Mouse (Mus musculus) heart, adult 10 weeks (tissue): ENCODE data around the gene Dapk3. TPM values are rescaled to one million over a fixed set of nuclear protein-coding genes. Genes with fewer than 3 reads are reported as not detected.

Experiments used
- polyA plus RNA-seq: library from polyadenylated mRNA; stranded (reverse); fragments of 350-450 nt; fragmentation: Illumina TruSeq; extraction: RNeasy Lipid Tissue Mini Kit (QIAGEN cat#74804); gene quantifications from one replicate; pipeline ENCODE4 v1.2.3, GENCODE M21; 2014; ENCODE audit warnings: low read depth, low replicate concordance

Dapk3 gene
- polyA plus RNA-seq: 33.0 TPM

DNA sequence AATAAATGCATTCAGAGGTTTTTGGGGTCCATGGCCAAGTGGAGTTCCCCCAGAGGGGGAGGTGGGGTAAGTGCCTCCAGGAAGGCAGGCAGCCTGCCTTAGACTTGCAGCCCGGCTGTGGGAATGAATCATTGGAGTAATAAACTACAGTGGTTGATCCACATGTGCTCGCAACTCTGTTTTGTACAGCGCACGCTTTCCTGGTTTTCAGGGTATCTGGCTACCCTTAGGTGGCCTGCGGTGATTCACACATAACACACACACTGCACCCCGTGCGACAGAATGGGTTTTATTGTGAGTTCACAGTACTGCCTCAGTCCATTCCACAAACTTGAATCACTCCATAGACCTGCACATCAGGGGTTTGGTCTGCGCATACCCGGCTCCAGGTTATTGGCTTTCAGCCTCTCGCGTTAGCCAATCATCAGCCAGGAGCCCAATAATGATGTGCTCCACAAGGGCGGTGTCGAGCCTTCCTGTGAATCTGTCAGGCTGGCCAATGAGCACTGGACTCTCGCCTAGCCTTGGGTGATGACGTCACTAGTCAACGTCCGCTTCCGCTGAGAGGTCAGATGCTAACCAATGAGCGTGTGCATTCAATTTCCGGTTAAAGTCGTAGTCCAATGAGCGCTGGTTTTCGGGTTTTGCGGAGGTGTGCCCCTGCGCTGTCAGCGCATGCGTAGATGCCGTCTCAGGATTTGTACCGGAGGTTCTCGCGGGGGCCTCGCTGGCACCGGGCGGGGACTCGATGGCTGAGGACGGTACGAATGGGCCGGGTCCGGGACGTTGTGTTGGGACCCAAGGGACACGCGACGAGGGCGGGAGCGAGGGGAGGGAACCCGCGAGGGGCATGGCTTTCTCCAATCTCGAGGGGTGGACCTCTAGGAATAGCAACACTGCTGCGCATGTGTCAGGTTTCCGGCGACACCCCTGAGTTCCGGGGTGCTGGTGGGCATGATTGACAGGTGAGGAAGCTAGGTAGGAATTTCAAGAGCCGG, at the start of gene Dapk3:
Gene Dapk3 (plus strand): TSS at position 670 of the 998 bp plus-strand sequence.

DNA sequence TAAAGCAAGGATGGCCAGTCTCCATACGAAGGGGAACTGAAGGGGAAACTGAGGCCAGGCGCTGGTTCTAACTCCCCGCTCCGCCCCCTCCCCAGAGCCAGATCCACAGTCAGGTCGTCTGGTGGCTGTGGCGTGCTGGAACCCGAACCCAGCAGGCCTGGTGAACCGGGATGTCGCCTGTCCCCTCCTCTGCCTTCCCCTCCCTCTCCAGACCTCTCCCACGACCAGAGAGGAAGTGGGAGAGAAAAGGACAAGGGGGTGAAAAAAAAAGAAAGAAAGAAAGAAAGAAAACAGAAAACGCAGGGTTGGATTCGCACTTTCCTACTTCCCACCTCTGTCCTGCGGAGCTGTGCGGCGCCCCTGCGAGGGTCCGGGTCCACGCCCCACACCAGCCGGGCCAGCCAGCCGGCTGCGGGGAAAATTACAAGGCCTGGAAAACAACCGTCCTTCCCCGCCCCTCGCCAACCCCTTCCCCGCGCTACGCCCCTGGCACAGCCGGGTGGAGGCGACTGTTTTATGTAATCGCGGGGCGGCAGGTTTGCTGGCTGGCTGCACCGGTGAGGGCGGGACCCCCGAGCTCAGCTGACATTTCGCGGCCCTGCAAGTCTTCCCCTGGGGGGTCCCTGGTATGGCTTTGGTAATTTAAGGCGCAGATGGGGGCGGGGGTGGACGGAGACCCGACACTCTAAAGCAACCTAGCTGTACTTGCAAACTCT, 47.7 kb upstream of the Dapk3 start, which contains the start of gene Zbtb7a:
Gene Zbtb7a (plus strand): TSS at position 255 of the 716 bp plus-strand sequence.

DNA sequence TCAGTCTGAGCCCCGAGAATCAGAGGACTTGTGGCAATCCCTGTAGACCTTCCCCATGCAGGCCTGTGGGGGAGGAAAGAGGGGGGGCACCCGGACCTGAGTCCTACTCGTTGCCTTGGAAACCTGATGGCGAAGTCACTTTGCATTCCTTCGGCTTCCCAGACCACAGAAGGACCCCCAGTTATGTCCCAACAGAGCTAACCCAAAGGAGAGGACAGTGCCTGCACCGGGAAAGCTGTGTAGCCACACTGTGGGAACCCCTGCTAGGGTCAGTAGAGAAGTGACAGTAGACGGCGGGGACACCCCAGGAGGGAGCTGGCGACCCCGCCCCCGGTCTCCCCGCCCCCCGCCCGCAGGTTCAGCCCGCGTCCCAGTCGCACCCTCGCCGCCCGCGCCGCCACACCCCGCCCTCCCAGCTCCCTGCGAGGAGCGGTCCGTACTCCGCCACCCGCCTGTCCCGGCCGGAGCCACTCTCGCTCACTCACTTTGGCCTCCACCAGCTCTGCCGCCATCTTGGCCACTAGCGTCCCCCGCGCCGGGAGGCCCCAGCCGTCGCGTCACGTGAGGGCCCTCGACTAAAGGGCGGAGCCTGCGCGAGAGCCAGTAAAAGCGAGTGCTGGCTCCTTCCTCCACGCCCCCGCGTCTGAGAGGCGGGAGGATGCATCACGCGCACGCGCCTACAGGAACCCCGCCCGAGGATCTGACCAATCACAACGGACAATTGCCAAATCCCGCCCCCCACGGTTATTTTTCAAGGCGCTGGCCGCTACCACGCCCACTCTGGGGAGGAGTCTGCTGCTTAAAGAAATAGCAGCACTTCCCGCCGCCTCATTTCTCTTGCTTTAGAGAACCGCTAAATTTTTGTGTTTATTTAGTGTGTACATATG, 15.4 kb upstream of the Dapk3 start, which contains the start of gene Pias4:
Gene Pias4 (minus strand): TSS at position 724 of the 887 bp plus-strand sequence.

DNA sequence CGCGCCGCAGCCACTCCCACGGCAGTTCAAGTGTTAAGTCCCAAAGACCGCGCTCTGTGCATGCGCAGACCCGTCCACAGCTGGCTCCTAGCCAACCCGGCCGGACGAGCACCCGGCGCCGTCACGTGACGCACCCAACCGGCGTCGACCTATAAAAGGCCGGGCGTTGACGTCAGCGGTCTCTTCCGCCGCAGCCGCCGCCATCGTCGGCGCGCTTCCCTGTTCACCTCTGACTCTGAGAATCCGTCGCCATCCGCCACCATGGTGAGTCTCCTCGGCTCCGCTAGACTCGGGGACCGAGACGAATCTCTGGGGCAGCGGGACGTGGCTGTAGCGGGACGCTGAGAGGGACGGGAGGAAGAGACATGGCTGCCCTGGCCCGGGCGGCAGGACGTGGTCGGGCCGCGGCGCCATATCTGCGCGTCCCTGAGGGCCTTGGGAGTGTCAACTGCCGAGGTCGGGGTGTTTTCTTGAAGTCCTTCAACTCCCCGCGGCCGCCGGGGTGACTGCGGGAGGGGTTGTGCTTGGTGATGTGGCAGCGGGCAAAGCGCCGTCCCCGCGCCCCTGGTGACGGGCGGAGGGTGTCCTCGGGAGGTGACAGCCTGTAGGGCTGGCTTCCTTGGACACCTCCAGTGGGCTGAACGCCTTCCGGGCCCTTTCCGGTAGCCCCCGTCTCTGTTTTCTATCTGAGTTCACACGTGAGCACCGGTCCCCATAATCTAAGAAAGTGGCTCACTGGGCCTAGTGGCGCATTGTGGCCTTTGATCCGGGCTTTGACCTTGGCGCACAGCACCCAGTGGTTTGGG, 6.1 kb upstream of the Dapk3 start, which contains the start of gene Eef2:
Gene Eef2 (plus strand): TSS at position 166 of the 806 bp plus-strand sequence.

DNA sequence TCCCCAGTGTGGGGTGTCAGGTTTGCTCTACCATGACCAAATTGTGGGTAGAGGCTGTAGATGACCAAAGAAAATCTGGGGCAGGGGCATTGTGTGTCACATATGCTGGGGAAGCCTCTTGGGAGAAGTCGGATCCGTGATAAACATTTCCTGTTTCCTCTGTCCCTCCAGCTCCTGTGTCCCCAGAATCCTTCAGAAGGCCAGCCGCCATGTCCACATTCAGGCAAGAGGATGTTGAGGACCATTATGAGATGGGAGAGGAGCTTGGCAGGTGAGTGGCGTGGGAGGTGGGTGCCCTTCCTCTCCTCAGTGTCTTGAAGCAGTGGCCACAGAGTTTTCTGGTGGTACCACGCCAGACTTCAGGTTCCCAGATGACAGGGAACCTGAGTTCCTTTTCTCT, 1.0 kb downstream of the Dapk3 start, which contains the start of gene 4930442H23Rik:
Gene 4930442H23Rik (minus strand): TSS at position 45 of the 400 bp plus-strand sequence.

DNA sequence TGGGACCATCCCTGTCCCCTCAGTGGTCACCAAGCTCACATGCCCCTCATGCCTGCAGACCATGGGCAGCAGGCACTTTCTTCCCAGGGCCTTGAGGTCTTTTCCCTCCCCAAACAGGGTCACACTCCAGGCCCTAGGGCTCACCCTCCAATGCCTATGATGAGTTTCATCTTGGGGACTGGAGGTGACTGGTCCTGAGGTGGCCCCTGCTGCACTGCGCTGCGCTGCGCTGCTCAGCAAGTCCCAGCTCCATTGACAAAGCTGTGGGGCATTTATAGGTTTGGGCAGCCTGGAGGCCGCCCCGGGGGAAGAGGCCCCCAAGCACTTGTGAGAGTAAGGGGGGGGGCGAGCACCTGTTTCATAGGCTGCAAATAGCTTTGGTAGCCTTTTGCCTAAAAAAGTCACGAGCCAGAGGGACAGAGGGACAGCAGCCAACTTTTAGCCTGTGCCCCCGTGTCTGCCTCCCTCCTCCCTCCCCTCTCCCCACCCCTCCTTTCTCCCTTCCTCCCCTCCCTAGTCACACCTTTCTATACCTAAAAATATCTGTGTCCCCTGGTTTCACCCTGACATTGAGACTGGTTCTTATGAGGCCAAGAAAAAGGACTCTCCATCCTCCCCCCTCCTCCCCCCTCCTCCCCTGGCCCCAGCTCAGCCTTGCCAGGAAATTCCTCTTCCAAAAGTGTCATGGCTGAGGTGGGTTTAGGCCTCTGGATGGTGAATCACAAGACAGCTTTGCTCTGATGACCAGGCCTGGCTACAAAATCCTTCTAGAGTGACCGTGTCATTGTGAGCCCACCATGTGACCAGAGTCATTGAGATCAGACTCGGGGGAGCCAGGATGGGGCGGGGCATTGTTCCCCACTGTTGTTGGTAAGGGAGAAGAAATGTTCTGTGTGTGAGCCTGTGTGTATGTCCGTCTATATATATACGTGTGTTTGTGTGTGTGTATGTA, 19.3 kb downstream of the Dapk3 start, which contains the start of gene Nmrk2:
Gene Nmrk2 (minus strand): TSS at position 245 of the 952 bp plus-strand sequence.

DNA sequence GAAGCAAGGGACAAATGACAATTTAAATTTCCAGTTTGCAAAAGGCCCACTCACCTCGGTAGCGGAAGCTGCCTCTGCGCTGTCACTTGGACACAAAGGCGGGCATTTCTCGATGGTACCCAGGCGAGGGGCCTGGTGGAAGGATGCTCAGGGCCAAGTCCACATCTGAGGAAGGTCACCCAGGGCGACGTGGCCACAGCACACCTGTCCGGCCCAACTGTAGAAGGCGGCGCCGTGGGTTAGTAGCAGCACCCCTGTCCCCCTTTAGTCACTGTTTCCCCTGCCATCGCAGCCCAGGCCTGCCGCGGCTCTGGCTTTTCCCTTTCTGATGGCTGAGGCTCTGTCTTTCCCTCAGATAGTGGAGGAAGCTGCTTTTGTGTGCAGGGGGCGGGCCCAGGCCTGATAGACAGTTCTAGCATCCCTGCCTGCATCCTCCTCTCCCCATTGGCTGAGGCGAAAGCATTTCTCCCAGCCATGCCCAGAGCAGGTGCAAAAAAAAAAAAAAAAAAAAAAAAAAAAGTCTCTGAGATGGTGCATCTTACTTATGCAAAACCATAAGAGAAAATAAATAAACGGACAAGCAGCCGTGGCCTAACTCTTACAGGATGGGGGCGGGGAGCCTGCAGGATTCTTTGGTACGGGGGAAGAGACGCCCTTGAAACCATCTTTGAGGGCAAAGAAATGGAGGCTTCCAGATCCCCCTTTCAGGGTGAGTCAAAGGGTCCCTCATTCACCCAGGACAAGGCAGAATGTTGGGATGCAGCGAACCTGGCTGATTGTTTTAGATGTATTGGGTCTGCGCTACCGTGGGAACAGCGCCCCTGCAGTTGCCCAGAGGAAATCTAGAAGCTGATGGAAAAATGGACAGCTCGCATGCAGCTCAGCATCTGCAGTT, 47.9 kb downstream of the Dapk3 start, which contains the start of gene Atcay:
Gene Atcay (minus strand): TSS at position 396 of the 895 bp plus-strand sequence.

DNA sequence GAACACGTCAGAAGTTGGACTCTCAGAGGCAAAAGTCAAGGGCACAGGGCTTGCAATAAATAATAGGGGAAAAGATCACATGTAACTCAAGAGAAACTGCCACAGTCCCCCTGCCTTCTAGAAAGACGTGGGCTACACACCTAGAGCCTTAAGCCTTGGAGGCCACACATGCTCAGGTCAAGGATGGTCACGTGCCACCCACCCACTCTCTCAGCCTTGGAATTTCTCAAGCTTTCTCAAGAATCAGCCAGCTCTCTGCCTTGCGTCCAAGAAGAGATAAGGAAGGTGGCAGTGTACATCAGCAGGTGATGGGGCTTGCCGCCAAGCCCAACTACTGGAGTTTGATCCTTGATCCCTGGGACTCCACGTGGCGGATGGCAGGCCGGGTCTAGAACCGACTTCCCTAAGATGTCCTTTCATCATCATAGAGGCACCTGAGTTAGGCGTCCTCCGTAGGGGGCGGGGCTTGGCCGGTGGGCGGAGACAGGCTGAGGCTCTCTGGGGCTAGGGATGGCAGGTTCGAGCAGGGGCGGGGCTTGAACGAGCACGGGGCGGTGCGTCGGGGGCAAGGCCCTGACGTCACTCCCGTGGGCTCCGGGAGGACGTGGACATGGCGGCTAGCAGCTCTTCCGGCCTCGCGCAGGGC, 49.9 kb downstream of the Dapk3 start, which contains the start of gene Zfr2:
Gene Zfr2 (plus strand): TSS at position 576 of the 646 bp plus-strand sequence.

Other genes with a start within 250 kb of the Dapk3 start
- 0.99 TPM for gene Gng7, start 168.1 kb upstream of the Dapk3 start, polyA plus RNA-seq
- gene Diras1, start 157.3 kb upstream of the Dapk3 start, polyA plus RNA-seq: not detected
- gene Slc39a3, start 145.6 kb upstream of the Dapk3 start, polyA plus RNA-seq: 13.6 TPM
- 90.2 TPM for gene Sgta, start 122.8 kb upstream of the Dapk3 start, polyA plus RNA-seq
- 12.6 TPM for gene Thop1, start 113.0 kb upstream of the Dapk3 start, polyA plus RNA-seq
- 0.26 TPM for gene Creb3l3, start 84.1 kb upstream of the Dapk3 start, polyA plus RNA-seq
- 88.4 TPM for gene Map2k2, start 77.1 kb upstream of the Dapk3 start, polyA plus RNA-seq
- 17.1 TPM for gene Zbtb7a, start 47.8 kb upstream of the Dapk3 start, polyA plus RNA-seq
- 17.0 TPM for gene Pias4, start 15.1 kb upstream of the Dapk3 start, polyA plus RNA-seq
- 1,037 TPM for gene Eef2, start 6.4 kb upstream of the Dapk3 start, polyA plus RNA-seq
- gene 4930442H23Rik, start 844 bp downstream of the Dapk3 start, polyA plus RNA-seq: not detected
- 4.1 TPM for gene Nmrk2, start 19.0 kb downstream of the Dapk3 start, polyA plus RNA-seq
- gene Atcay, start 47.8 kb downstream of the Dapk3 start, polyA plus RNA-seq: not detected
- gene Zfr2, start 50.1 kb downstream of the Dapk3 start, polyA plus RNA-seq: 3.0 TPM
- gene Matk, start 69.9 kb downstream of the Dapk3 start, polyA plus RNA-seq: 0.47 TPM
- 123 TPM for gene Mrpl54, start 83.9 kb downstream of the Dapk3 start, polyA plus RNA-seq
- gene Apba3, start 84.0 kb downstream of the Dapk3 start, polyA plus RNA-seq: 90.2 TPM
- not detected for gene Tjp3, start 108.6 kb downstream of the Dapk3 start, polyA plus RNA-seq
- 26.5 TPM for gene Pip5k1c, start 110.0 kb downstream of the Dapk3 start, polyA plus RNA-seq
- 15.5 TPM for gene Cactin, start 138.1 kb downstream of the Dapk3 start, polyA plus RNA-seq
- 2.3 TPM for gene Tbxa2r, start 145.7 kb downstream of the Dapk3 start, polyA plus RNA-seq
- gene Gipc3, start 160.3 kb downstream of the Dapk3 start, polyA plus RNA-seq: 3.9 TPM
- gene Hmg20b, start 167.5 kb downstream of the Dapk3 start, polyA plus RNA-seq: 47.1 TPM
- 6.7 TPM for gene Mfsd12, start 174.5 kb downstream of the Dapk3 start, polyA plus RNA-seq
- not detected for gene 4930404N11Rik, start 182.8 kb downstream of the Dapk3 start, polyA plus RNA-seq
- gene Fzr1, start 195.5 kb downstream of the Dapk3 start, polyA plus RNA-seq: 21.5 TPM
- gene Dohh, start 201.4 kb downstream of the Dapk3 start, polyA plus RNA-seq: 54.8 TPM
- 2.0 TPM for gene Gm48551, start 201.5 kb downstream of the Dapk3 start, polyA plus RNA-seq
- gene Gm48552, start 206.0 kb downstream of the Dapk3 start, polyA plus RNA-seq: not detected
- gene Smim24, start 210.0 kb downstream of the Dapk3 start, polyA plus RNA-seq: 6.5 TPM